Mouse (Mus musculus) right cerebral cortex, postnatal 4 days (tissue): ENCODE results near the gene Abhd5.

Experiments
- DNase-seq: peaks from one replicate; pipeline ENCODE4 v3.0.0-alpha.2; 2022

The Abhd5 gene

DNA sequence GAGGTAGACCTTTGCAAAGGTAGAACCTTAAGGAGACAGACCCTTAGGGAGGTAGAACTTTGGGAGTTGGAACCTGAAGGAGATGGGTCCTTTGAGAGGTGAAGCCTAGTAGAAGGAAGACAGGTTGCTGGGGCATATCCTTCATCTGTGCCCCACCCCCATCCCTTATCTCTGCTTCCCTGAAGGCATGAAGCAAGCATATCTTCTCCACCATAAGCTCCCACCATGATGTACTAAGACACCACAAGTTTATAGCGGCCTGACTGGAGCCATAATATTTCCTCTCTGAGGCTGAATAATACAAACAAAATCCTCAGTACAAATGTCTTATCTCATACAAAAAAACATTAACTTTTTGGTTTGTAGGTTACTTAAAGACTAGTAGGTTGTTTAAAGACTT, 3.5 kb upstream of the Abhd5 start:
- DNase-seq, result no peak

DNA sequence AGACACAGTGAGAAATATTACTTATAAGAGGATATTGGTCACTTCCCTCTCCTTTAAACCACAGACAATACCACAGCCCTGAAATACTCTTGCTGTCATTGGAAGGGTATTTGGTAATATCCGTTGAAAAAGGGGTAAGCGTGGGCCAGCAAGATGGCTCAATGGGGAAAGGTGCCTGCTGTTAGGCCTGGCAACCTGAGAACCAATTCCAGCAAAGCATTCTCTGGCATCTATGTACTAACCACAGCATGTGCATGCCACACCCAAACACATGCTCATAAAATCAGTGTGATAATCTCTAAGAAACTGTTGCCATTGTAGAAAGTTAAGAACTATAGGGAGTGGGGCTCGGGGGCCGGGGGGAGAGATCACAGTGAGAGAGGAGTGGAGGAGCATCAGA, 2.1 kb upstream of the Abhd5 start:
- no peak for DNase-seq

DNA sequence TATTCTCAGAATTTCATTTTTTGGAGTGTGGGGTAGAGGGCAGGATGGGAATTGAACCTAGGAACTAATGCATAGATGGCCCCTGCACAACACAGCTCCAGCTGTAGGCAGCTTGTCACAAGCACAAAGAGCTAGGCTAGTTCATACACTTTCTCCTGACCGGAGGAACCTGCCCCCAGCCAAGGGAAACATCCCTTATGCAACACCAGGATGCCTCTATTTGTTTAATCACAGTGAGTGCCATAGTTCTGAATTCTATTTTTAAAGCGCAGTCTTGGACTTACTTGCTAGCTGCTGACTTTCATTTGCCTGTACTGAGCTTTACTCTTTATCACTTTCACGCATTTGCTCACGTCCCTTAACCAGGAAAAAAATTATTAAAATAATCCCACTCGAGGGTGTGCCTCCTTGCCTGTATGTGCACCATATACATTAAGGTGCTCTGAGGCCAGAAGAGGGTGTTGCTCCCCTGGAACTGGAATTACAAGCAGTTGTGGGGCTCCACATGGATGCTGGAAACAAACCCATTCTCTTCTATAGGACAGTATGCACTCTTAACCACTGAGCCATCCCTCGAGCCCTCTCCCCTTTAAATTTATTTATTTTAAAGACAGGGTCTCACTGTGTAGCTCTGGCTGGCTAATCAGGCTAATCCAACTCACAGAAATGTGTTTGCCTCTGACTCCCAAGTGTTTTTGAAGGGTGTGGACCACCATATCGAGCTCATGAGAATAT, 845 bp upstream of the Abhd5 start:
- no peak for DNase-seq

DNA sequence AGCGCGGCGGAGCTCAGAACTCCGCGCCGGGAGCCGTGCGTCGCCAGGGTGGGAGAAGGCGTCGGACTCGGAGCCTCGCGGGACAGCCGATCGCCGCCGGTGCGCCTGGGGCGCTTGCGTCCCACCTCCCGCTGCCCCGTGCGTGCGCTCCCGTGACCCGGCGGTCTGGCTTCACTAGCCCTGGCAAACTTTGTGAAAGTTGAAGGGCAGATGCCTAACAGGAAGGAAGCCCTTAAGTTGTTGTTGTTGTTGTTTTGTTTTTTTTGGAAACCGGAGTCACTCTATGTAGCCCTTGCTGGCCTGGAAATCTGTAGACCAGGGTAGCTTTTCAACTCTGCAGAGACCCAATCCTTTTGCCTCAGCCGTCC, 601 bp downstream of the Abhd5 start:
- no peak for DNase-seq

DNA sequence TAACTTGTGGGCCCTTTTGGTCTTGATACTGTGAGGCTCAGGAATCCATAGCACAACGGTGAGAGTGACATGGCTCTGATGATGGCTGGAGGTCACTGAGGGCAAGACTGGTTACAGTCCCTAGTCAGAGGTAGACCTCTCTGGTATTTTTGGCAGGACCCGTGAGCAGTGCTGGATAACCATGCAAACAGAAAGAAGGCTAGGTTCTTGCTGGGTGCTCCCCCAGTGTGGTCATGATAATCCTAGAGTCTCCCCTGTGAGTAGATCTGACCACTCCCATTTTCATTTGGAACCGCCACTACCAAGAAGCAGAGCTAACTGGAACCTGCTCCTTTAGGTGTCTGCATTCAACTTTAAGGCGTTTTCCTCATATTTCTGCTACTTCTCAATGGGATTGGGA, 1.5 kb downstream of the Abhd5 start:
- no peak for DNase-seq

DNA sequence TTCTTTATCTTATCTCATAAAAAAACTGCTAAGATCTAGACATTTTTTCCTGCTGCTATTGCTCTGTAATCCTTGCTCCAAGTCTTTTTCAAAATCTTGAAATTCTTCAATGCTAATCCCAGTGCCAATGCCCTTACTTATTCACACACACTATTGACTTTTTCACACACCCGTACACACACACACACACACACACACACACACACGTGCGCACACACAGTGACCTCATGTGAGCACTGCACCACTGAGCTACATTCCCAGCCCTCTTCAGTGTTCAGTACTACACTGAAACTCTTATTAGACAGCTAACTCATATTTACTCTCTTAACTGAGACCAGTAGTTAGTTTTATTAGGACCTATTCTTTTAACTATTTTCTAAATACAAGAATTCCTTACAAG, 2.8 kb downstream of the Abhd5 start:
- DNase-seq, result no peak

DNA sequence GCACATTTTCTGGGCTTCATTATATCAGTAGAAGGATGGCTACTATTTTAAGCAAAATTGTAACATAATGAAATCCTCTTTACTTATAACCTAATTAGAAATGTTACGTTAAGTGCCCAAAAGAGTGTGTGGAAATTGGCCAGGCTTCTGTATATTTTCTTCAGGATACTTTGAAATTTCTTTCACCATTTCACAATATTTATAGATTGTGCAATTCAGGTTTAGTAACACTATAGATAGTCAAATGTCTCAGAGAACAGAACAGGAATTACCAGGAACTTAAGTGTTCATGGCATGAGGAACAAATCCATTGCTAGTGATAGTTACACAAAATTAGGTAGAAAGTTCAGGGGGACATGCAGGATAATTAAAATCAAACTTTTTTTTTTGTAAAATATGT, 5.7 kb downstream of the Abhd5 start:
- no peak for DNase-seq

DNA sequence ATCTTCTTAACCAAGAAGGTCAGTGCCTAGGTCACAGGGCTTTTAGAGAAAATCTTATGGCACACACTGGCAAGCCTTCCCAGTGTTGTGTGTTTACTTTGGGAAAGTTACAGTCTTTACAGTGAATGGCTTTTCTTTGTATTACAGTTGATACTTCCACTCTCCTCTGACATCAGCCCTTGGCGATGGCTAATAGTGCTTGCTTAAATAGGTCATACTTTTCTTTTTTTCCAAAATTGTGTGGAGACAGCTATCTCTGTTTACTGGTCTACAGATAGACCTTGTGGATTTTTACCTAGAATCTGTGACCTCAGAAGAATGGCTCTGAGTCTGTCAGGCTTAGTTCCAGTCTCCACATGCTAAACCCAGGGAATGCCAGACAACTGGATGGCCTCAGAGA, 6.2 kb downstream of the Abhd5 start:
- no peak for DNase-seq

DNA sequence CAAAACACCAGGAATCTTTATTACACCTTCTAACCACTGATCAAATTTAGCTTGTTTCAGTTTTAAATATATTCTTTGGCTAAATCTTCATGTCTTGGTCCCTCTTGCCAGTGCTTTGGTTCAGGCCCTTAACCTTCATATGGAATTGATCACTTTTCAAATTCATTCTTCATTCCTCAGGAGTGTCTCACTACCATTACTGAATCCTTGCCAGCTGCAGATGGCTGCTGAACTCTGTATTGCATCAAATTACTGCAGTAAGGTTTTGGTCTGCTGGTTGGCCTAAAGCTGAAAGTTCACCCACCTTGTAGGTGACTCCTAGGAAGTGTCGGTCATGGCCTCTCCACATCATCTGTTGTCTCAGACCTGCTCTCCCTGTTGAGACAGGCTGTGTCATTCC, 12.8 kb downstream of the Abhd5 start:
- no peak for DNase-seq

DNA sequence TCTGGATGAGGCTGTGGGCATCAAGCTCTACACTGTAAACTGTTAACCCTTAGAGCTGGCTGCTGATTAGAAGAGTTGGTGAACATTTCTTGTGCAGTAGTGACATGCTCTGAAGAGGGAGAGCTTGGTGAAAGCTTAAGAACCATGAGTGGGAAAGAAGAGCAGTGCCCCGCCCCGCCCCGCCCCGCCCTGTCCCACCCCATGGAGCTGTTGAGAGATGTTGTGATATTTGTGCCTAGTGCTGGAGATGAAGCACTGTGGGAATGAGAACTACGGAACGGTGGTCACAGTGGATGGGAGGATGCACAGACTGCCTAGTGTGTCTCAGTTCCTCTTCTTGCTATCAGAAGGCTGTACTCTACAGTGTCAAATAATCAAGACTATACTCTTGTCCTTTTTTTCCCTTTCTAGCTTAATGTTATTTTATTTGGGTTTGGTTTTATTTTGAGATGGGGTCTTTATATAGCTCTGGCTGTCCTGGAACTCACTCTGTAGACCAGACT, 18.9 kb downstream of the Abhd5 start:
- no peak for DNase-seq

DNA sequence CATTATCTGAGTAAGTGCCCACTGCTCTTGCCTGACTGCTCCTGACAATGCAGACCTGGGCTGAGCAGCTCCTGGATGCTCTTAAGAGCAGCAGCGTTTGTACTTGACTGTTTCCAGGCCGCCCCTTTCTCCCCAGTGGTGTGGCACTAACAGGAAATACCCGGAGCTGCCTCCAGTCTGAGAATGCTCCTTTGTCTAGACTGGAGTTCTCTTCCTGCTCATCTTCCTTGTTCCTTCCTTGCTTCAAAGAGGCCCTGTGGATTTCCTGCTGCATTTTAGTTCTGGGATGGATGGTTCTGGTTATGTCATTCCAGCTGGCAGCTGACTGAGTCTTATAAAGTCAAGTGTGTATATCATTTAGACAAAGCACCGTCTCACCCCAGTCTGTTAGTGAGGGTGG, 21.1 kb downstream of the Abhd5 start:
- no peak for DNase-seq

DNA sequence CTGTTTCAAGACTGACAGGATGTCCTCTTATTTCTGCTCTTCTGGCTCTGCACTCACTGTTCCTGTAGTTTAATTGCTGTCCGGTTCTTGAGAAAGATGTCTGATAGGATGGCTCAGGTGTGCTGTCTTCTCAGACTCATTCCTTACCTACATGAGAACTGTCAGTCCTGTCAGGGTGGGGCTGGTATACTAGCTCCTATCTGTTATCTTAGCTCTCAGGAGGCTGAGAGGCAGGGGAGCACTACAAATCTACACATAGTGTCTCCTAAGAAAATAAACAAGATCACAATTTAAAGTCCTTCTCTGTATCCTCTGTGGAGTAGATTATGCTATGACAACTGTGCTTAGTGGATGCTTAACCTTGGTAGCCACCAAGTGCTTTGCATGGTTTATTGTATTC, 21.6 kb downstream of the Abhd5 start:
- no peak for DNase-seq

DNA sequence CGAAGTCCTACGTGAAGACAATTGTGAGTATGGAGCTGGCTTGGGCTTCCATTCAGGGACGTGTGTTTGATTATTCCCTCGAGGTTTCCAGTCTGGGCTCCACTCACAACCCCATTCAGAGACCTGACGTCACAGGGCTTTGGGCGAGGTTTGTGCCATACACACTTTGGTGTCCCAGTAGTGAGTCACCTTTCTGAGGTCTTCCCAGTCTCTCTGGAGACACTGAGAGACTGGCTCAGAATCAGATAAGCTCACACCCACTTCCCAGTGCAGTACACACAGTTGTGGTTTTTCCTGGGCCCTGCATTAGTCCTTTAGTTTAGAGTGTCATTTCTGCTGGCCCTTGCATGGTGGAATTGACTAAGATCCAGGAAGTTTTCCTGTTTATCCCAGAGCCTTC, 27.6 kb downstream of the Abhd5 start:
- no peak for DNase-seq

DNA sequence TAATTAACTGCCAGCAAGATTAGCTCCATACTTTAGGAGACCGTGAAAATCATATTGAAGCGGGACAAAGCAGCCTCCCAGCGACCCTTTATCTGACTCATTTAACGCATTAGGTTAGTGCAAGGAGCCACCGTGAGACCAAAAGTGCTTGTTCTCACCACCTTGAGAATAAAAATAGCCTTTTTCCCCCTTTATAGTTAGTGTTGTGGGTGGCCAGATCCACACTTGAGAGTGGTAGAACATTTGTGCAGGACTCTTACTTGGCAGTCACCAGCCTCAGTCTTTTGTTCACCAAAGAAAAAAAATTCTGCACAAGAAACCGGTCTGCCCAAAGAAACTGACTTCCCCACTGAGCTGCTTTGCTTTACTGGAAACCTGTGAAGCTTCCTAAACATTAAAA, 29.6 kb downstream of the Abhd5 start:
- no peak for DNase-seq

DNA sequence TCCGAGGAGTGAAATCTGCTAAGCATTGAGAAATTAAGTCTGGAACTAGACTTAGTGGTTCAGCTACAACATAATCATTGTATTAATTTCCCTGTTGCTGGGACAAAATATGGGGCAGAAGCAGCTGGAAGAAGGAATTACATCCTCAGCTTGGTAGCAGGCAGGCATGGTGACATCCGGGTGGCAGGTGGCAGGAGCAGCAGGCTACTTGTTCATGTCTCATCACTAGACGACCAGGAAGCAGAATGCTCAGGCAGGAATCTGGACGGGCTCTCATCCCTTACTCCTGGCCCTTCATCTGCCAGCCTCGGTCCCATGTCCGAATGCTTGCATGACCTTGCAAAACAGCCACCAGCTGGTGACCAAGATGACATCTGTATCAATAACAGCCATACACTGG, 30.6 kb downstream of the Abhd5 start:
- DNase-seq, result no peak

DNA sequence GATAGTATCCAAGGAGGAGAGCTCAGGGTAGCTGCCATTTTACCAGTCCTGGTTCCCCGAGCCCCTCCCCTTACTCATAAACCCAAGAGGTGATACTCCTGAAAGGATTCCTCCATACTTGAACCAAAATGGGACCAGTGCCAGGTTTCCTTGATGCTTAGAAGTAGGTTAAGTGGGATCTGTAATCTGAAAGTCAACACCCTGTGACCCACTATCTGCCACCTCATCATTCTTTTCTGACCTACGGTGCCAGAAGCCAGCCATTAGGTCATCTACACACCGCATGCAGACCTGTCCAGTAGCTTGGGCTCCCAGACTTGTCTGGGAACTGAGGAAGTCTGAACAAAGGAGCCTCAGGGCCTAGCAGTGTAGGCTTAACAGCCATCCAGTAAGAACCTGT, 34.6 kb downstream of the Abhd5 start:
- DNase-seq, result no peak

DNA sequence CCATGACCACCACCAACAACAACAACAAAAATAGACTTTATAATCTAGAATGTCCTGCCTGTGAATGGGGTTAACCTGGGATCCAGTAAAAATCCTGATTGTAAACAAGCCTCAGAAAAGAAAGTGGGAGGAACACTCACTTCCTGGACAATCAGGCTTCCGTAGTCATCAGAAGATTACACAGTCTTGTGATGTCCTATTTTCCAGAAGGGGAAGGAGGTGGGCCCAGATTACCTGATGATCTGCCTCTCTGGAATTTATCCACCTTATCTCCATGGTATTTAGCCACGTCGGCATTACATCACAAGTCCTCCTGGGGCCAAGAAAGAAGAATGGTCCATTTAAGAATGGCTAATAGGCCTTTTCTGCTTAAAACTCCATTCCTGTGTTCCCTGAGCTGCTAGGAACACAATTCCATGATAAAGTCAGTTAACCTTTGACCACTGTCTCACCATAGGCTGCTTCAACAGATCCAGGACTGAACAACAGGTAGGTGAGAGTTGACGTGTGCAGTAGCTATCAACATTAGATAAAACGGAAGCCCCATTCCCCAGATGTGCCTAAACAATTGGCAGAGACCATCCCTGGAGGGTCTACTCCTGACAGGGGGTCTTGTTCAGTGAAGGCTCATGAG, 38.0 kb downstream of the Abhd5 start:
- DNase-seq, result no peak

DNA sequence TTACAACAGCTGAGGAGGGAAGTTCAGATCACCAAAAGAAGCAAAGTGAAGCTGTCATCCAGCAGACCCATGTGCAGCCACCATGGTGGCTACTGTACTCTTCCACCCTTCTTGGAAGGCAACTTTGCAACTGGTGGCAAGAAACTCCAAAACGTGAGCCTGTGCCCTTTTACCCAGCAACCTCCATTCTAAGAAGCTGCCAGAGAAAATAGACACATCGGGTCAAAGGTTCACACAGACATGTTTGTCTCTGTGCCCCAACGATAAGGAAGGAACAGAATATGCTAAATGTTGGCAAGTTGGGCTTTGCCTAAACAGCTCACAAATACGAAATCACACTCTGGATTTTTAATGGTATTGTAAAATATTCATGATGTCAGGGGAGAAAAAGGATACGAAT, 44.4 kb downstream of the Abhd5 start:
- no peak for DNase-seq

DNA sequence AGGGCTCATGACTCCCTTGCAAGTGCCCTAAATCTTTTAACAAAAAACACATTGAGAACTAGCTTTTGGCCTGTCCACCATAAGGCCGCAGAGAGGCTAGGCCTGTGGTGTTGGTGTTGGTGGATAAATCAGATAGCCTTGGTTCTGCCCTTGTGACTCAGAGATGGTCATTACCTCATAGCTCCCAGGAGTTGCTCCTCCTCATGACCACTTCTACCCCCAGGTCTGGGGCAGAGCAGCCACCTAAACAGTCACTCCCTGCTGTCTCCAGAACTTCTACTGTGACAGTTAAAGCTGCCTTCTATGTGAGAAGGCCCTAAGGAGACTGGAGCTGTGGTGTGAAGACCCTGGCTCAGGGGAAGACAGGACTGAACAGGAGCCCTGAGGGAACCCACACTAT, 45.7 kb downstream of the Abhd5 start:
- DNase-seq, result no peak

DNA sequence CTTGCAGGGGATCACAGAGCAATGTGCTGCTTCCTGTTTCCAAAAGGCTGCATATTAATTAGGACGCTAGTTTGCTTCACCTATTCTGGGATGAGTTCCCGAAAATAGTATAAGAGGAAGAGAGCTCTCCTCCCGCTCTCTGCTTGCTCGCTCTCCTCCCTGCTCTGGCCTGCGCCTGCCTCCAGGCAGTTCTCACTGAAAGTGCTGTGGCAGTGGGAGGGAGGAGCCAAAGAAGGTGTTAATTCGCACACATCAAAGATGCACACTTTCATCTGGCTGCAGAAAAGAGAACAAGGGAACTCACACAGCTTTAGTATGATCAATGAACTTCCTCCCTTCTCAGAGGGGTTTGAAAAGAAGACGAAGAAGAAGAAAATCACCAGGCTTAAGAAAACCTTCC, 47.3 kb downstream of the Abhd5 start:
- no peak for DNase-seq

DNA sequence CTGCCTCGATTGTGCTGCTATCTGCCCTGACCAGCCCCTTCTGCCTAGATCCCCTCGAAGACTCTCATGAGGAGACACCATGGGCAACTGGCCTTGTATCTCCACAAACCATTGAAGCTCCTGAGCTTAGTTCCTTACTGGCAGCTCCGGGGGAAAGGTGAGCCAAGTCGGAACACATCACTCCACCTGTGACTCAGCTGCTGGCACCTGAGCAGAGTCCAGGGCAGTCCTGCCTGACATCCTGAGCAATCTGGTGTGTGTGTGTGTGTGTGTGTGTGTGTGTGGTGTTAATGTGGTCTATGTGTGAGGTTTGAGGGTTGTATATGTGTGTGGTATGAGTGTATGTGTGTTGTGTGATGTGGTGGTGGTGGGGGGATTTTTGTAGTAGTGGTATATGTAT, 49.8 kb downstream of the Abhd5 start:
- no peak for DNase-seq

DNA sequence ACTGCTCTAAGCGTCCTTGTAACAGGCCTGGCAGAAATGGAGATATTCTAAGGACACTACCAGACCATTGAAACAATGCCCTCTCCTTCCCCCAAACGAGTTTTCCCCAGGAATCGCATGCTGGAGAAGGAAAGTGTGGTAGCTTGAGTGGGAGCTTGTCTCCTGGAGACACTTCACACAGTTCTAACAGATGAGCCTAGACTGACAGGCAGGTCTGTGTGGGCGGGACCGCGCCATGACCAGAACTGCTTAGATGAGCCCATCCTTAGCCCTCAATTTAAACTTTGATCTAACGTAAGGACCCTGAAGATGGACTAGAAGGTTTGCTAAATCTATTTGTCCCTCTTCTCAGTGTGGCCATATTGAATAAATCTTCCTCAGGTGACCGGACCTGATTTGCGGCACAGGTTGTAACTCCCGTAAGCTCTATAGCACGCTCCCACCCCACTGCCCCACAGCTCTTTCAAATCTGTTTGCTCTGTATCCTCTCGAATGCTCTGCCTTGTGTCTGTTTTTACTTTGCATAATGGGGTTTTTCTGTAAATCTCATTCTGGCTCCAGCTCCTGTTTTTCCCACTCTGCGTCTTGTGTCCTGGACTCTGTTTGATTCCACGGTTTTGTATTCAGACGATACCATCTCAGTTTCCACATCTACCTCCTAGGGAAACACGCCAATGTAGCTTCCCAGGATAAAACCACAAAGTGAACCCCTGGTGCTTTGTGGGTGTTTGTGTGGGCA, 59.2 kb downstream of the Abhd5 start:
- DNase-seq, result no peak

DNA sequence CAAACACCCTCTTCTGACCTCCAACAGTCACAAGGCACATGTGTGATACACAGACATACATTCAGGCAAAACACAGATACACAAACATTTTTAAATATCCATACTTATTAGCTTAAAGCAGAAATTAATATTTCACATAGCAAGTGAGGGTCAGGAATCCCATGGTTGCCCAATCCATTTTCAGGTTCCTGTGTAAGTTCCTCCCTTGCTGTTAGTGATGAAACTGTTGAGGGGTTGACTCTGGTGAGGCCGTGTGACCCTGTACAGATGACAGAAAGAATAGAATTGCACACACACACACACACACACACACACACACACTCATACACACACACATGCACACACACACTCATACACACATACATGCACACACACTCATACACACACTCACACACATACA, 63.2 kb downstream of the Abhd5 start:
- DNase-seq, result no peak

DNA sequence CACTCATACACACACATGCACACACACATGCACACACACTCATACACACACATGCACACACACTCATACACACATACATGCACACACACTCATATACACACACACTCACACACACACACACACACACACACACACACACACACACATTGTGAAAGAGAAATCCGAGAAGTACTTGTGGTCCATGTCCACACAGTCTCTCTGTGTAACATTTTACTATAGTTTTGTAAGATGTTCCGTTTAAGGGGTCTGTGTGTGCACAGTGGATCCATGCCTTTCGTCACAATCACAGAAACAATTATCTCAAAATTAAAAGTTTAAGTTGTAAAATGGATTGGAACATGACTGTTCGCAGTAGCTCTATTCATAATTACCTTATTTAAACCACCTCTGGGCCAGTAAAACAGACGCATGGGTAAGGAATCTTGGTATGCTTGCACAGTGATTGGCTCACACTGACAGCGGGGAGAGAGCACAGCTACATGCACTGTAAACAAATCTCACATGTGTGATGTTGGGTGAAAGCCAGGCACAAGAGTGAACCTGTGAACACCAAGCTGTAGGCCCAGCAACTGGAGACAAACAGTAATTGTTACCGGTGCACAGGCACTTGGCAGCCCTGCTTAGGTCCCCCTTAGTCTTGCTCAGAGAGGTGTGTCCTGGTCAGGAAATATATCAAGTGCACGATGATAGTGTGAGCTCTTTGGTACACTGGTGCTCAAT, 63.8 kb downstream of the Abhd5 start:
- DNase-seq, result no peak
